15 mouse cellular contexts compared by ENCODE assay signal in genomic region chr3:95025202-95025601, GRCm38 (mm10). TPM values are rescaled to one million over a fixed set of nuclear protein-coding genes. Genes with fewer than 3 reads are reported as not detected.
DNase-seq lines count a peak whose midpoint lies in the region; ATAC-seq and TF ChIP-seq lines count a peak whose summit lies in the region.
"Had no signal": no experiment of that assay in that cellular context is flagged by ENCODE, and none has a peak within 500 bp of the region (broad histone marks: within the 10 kb centered on the region; RNA-seq: fewer than 3 reads in every experiment).

No protein-coding gene starts in this region.

- no peaks in the 10 kb centered on the region for H3K27me3 ChIP-seq in heart, embryonic 12.5 days (replicated peaks)
- H3K27me3 ChIP-seq in liver, embryonic 11.5 days (replicated peaks; ENCODE audit: control insufficient read depth, insufficient read depth, low read length), result no peaks in the 10 kb centered on the region
- H3K27me3 ChIP-seq in stomach, embryonic 16.5 days (ENCODE audit: control insufficient read depth, insufficient read depth, low read length), result no peaks in the 10 kb centered on the region
- no peaks in the 10 kb centered on the region for H3K27me3 ChIP-seq in stomach, postnatal 0 days (ENCODE audit: control insufficient read depth, insufficient read depth, low read length)
- H3K27me3 ChIP-seq in liver, postnatal 0 days (ENCODE audit: insufficient read depth, low read length), result no peaks in the 10 kb centered on the region
- H3K27me3 ChIP-seq: midbrain, embryonic 13.5 days; neural tube, embryonic 12.5 days had no signal

- H3K9ac ChIP-seq in heart, embryonic 12.5 days, result peak overlapping the region; percentile 60; the same call in 1 of the 2 replicates
- H3K9ac ChIP-seq in liver, embryonic 11.5 days (ENCODE audit: low read depth, low read length), result peak overlapping the region; percentile 54
- H3K9ac ChIP-seq in stomach, embryonic 16.5 days (ENCODE audit: low read length), result no peak overlapping the region
- H3K9ac ChIP-seq in stomach, postnatal 0 days (ENCODE audit: low read length), result no peak overlapping the region
- H3K9ac ChIP-seq in liver, postnatal 0 days (replicated peaks), result 0 out of 2 replicates have a peak overlapping the region, but pooled peaks have one; percentile 34
- H3K9ac ChIP-seq: forebrain, postnatal 0 days; neural tube, embryonic 12.5 days had no signal

- WGBS in heart, embryonic 12.5 days, result 28% methylated on average over 5 of the region's 5 CpGs
- WGBS in liver, embryonic 11.5 days, result 28% methylated on average over 5 of the region's 5 CpGs
- WGBS in stomach, embryonic 16.5 days, result 29% methylated on average over 5 of the region's 5 CpGs
- WGBS in stomach, postnatal 0 days, result 41% methylated on average over 5 of the region's 5 CpGs
- WGBS in liver, postnatal 0 days (ENCODE audit: insufficient replicate concordance), result 52% methylated on average over 5 of the region's 5 CpGs

- H3K4me3 ChIP-seq in heart, embryonic 12.5 days, result peak overlapping the region; percentile 31
- H3K4me3 ChIP-seq in liver, embryonic 11.5 days (ENCODE audit: low read depth, low read length), result peak overlapping the region; percentile 23
- no peak overlapping the region for H3K4me3 ChIP-seq in stomach, embryonic 16.5 days (replicated peaks; ENCODE audit: low read length)
- H3K4me3 ChIP-seq in stomach, postnatal 0 days (ENCODE audit: low read depth, low read length), result no peak overlapping the region
- no peak overlapping the region for H3K4me3 ChIP-seq in liver, postnatal 0 days (ENCODE audit: low read depth, low read length)
- H3K4me3 ChIP-seq: hindbrain, embryonic 10.5 days; midbrain, embryonic 13.5 days; neural tube, embryonic 12.5 days had no signal

- H3K4me1 ChIP-seq in heart, embryonic 12.5 days (replicated peaks), result peaks cover 35% of the 10 kb centered on the region
- peaks cover 25% of the 10 kb centered on the region for H3K4me1 ChIP-seq in liver, embryonic 11.5 days (replicated peaks; ENCODE audit: control insufficient read depth, insufficient read depth, low read length)
- H3K4me1 ChIP-seq in stomach, embryonic 16.5 days (ENCODE audit: control insufficient read depth, insufficient read depth, low read length), result peaks cover 20% of the 10 kb centered on the region
- H3K4me1 ChIP-seq in stomach, postnatal 0 days (replicated peaks; ENCODE audit: control insufficient read depth, insufficient read depth), result no peaks in the 10 kb centered on the region
- peaks cover 8% of the 10 kb centered on the region for H3K4me1 ChIP-seq in liver, postnatal 0 days (ENCODE audit: insufficient read depth)

- TF ChIP-seq EP300 in stomach, postnatal 0 days (optimal IDR thresholded peaks at IDR 0.05), result no peak
- no peak for TF ChIP-seq EP300 in liver, postnatal 0 days (IDR thresholded peaks at IDR 0.05; ENCODE audit: low read depth)

- peak overlapping the region; percentile 69 for H3K27ac ChIP-seq in heart, embryonic 12.5 days (ENCODE audit: poor library complexity, severe bottlenecking)
- no peak overlapping the region; the same call in 1 of the 2 replicates for H3K27ac ChIP-seq in liver, embryonic 11.5 days (ENCODE audit: low read depth, low read length)
- H3K27ac ChIP-seq in stomach, embryonic 16.5 days (ENCODE audit: low read length), result no peak overlapping the region
- H3K27ac ChIP-seq in stomach, postnatal 0 days (replicated peaks), result no peak overlapping the region
- no peak overlapping the region for H3K27ac ChIP-seq in liver, postnatal 0 days (ENCODE audit: low read depth)
- H3K27ac ChIP-seq: midbrain, embryonic 13.5 days; neural tube, embryonic 12.5 days had no signal

- no peak for TF ChIP-seq CTCF in stomach, postnatal 0 days (IDR thresholded peaks at IDR 0.05; ENCODE audit: low read depth)
- no peak for TF ChIP-seq CTCF in liver, postnatal 0 days (IDR thresholded peaks at IDR 0.05; ENCODE audit: low read depth)

- peaks cover 6% of the 10 kb centered on the region for H3K36me3 ChIP-seq in heart, embryonic 12.5 days
- H3K36me3 ChIP-seq in liver, embryonic 11.5 days (ENCODE audit: control insufficient read depth, insufficient read depth, low read length), result no peaks in the 10 kb centered on the region; the same call in 1 of the 2 replicates
- H3K36me3 ChIP-seq in stomach, embryonic 16.5 days (ENCODE audit: control insufficient read depth, insufficient read depth, low read length), result no peaks in the 10 kb centered on the region
- H3K36me3 ChIP-seq in stomach, postnatal 0 days (ENCODE audit: control insufficient read depth, insufficient read depth, low read length), result no peaks in the 10 kb centered on the region
- peaks cover under 1% of the 10 kb centered on the region; the same call in 1 of the 2 replicates for H3K36me3 ChIP-seq in liver, postnatal 0 days (replicated peaks; ENCODE audit: insufficient read depth, low read length)

- peak overlapping the region; percentile 66 for H3K4me2 ChIP-seq in heart, embryonic 12.5 days
- peak overlapping the region; percentile 59 for H3K4me2 ChIP-seq in liver, embryonic 11.5 days
- peak overlapping the region; percentile 29; the same call in 1 of the 2 replicates for H3K4me2 ChIP-seq in stomach, embryonic 16.5 days (ENCODE audit: low read depth, low read length)
- no peak overlapping the region for H3K4me2 ChIP-seq in stomach, postnatal 0 days (replicated peaks; ENCODE audit: low read depth)
- no peak overlapping the region for H3K4me2 ChIP-seq in liver, postnatal 0 days (ENCODE audit: low read depth, low read length)
- H3K4me2 ChIP-seq: midbrain, embryonic 13.5 days; neural tube, embryonic 12.5 days had no signal

- H3K9me3 ChIP-seq in heart, embryonic 12.5 days (replicated peaks), result no peaks in the 10 kb centered on the region
- no peaks in the 10 kb centered on the region for H3K9me3 ChIP-seq in liver, embryonic 11.5 days (ENCODE audit: control insufficient read depth, low read length)
- H3K9me3 ChIP-seq in stomach, embryonic 16.5 days (replicated peaks; ENCODE audit: control insufficient read depth, low read length), result no peaks in the 10 kb centered on the region
- no peaks in the 10 kb centered on the region for H3K9me3 ChIP-seq in stomach, postnatal 0 days (ENCODE audit: control insufficient read depth, low read length)
- H3K9me3 ChIP-seq in liver, postnatal 0 days (ENCODE audit: low read length), result no peaks in the 10 kb centered on the region
- H3K9me3 ChIP-seq: hindbrain, embryonic 10.5 days; midbrain, embryonic 13.5 days; neural tube, embryonic 12.5 days had no signal

- DNase-seq in heart, adult 18-20 months, result no peak
- no peak for DNase-seq in liver, embryonic 11.5 days (ENCODE audit: low spot score)
- no peak for DNase-seq in liver
- no peak for DNase-seq in stomach, postnatal 0 days (ENCODE audit: low spot score)
- no peak for DNase-seq in liver, postnatal 0 days
- no peak for DNase-seq in kidney, postnatal 36 days
- DNase-seq: forebrain, postnatal 0 days; gastrocnemius, postnatal 10 days; kidney, adult 11 months; right cerebral cortex, postnatal 4 days had no signal

- no peak for ATAC-seq in heart, embryonic 12.5 days (ENCODE audit: insufficient number of reproducible peaks, low FRiP score)
- ATAC-seq in liver, embryonic 11.5 days (replicated peaks; ENCODE audit: low FRiP score), result peak; percentile 42
- ATAC-seq in stomach, embryonic 16.5 days (ENCODE audit: insufficient read depth, low FRiP score), result no peak
- ATAC-seq in stomach, postnatal 0 days (ENCODE audit: low FRiP score, low TSS enrichment), result no peak
- no peak for ATAC-seq in liver, postnatal 0 days
- ATAC-seq: midbrain, embryonic 13.5 days had no signal

RNA-seq across cellular contexts. Expression of gene Zfp687, which starts 10.0 kb away (rescaled TPM):
- 23.2 and 25.6 TPM in 2 replicates for polyA plus RNA-seq in heart, embryonic 12.5 days (2016; fragmentation: Nextera tagmentation; extraction: Ambion mirVana)
- total RNA-seq in heart, adult 18-20 months (2021), result 10 to 100 TPM; 10.3 to 12.0 TPM
- polyA plus RNA-seq in liver, embryonic 11.5 days (2014; fragmentation: Nextera tagmentation; extraction: Ambion mirVana), result 20.2 and 23.7 TPM in 2 replicates
- 20.4 and 22.6 TPM in 2 replicates for polyA plus RNA-seq in stomach, embryonic 16.5 days (2015; fragmentation: Nextera tagmentation; extraction: Ambion mirVana)
- polyA plus RNA-seq in stomach, postnatal 0 days (2015; fragmentation: Nextera tagmentation; extraction: Ambion mirVana), result 8.2 and 10.0 TPM in 2 replicates
- polyA plus RNA-seq in liver, postnatal 0 days (2015; fragmentation: Nextera tagmentation; extraction: Ambion mirVana), result 3.7 and 5.3 TPM in 2 replicates

RNA-seq across cellular contexts. Expression of gene Psmd4, which starts 17.2 kb away (rescaled TPM):
- polyA plus RNA-seq in heart, embryonic 12.5 days (2016; fragmentation: Nextera tagmentation; extraction: Ambion mirVana), result 199 and 214 TPM in 2 replicates
- total RNA-seq in heart, adult 18-20 months (2021), result 100 to 1,000 TPM; 146 to 151 TPM
- polyA plus RNA-seq in liver, embryonic 11.5 days (2014; fragmentation: Nextera tagmentation; extraction: Ambion mirVana), result 290 and 304 TPM in 2 replicates
- polyA plus RNA-seq in stomach, embryonic 16.5 days (2015; fragmentation: Nextera tagmentation; extraction: Ambion mirVana), result 218 TPM in 2 replicates
- polyA plus RNA-seq in stomach, postnatal 0 days (2015; fragmentation: Nextera tagmentation; extraction: Ambion mirVana), result 171 and 175 TPM in 2 replicates
- 142 and 143 TPM in 2 replicates for polyA plus RNA-seq in liver, postnatal 0 days (2015; fragmentation: Nextera tagmentation; extraction: Ambion mirVana)

RNA-seq across cellular contexts. Expression of gene Pi4kb, which starts 50.7 kb away (rescaled TPM):
- 18.0 and 20.3 TPM in 2 replicates for polyA plus RNA-seq in heart, embryonic 12.5 days (2016; fragmentation: Nextera tagmentation; extraction: Ambion mirVana)
- total RNA-seq in heart, adult 18-20 months (2021), result 10 to 100 TPM; 23.7 to 26.6 TPM
- polyA plus RNA-seq in liver, embryonic 11.5 days (2014; fragmentation: Nextera tagmentation; extraction: Ambion mirVana), result 17.0 and 20.5 TPM in 2 replicates
- 17.5 and 24.0 TPM in 2 replicates for polyA plus RNA-seq in stomach, embryonic 16.5 days (2015; fragmentation: Nextera tagmentation; extraction: Ambion mirVana)
- 10.0 and 11.2 TPM in 2 replicates for polyA plus RNA-seq in stomach, postnatal 0 days (2015; fragmentation: Nextera tagmentation; extraction: Ambion mirVana)
- 5.4 and 6.5 TPM in 2 replicates for polyA plus RNA-seq in liver, postnatal 0 days (2015; fragmentation: Nextera tagmentation; extraction: Ambion mirVana)

Comparison
In these comparisons a context has a peak if more than half of its experiments do, and no peak if none do; other contexts are left out.
1. H3K4me2 ChIP-seq: peak in heart, embryonic 12.5 days (single experiment), liver, embryonic 11.5 days (single experiment) and stomach, embryonic 16.5 days (single experiment); none in stomach, postnatal 0 days (single experiment) and liver, postnatal 0 days (single experiment).
2. H3K4me3 ChIP-seq: peak in heart, embryonic 12.5 days (single experiment) and liver, embryonic 11.5 days (single experiment); none in stomach, embryonic 16.5 days (single experiment), stomach, postnatal 0 days (single experiment) and liver, postnatal 0 days (single experiment).
3. H3K9ac ChIP-seq: peak in heart, embryonic 12.5 days (single experiment), liver, embryonic 11.5 days (single experiment) and liver, postnatal 0 days (single experiment); none in stomach, embryonic 16.5 days (single experiment) and stomach, postnatal 0 days (single experiment).